Mouse (Mus musculus): ENCODE measurements at regions not wholly inside any gene's neighbourhood (a gene's known extent, or its start where the extent isn't known, plus 50 kb on each side); places are given as distances from the start of the nearest gene placed in this dataset.

DNA sequence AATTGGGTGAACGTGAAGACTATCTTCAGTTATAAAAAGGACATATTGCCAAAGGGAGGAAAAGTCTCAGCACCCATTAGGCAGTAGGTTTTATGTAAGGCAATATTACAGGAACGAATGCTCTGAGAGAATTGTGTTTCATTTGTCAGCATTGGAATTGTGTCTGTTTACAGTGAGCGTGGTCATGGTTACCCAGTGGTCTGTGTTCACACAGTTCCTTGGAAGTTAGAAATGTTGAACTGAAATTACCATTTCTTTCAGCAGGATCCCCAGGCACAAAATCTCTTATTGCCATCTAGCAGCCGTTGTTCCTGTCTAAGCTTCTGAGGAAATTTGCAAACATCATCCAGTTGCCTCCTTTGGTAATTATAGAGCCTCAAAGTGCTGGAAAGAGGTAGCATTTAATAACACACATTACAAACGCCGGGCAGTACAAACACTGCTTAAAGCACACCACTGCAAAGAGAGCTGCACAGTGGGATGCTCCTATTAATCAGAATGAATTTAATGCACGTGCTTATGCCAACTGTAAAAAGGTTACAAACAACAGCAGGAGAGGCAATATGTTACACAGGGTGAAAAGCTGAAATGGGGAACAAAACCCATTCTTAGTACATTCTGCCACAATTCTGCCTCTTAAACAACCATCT, 555.4 kb upstream of the Marcks start:
- DNase-seq: no peak

DNA sequence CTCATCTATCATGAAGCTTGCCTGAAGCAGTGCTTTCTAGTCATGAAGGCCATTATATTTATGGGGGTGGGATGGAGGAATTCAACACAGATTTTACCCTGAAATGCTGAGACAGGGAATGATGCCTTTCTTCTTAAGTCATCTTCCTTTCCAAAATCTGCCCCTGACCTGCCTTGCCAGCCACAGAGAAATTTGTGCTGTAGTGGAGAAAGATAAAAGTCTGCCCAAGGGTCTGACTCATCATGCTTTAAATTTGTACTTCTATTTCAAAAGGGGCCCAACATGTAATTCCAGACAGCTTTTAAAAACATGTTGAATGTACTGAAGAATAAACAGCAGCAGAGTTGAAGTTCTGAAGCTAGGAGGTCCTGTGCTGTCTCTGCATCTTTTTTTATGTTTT, 554.1 kb upstream of the Marcks start:
- DNase-seq: no peak

DNA sequence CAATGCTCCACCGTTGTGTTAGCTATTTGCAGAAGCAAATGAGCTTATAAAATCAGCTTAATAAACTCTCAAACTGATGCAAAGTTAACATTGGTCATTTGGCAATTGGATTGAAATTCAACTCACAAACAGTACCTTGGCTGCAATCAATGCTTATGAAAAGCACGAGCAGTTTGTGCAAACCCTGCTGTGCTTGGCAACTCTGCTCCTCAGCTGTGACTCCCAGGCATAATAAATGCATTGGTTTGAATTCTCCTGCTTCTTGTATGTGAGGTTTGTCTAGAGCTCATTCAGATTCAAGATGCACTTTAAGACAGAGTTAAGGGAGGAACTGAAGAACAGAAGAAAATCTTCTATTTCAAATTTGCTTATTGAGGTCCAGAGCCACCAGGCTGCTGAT, 553.2 kb upstream of the Marcks start:
- no peak for DNase-seq

DNA sequence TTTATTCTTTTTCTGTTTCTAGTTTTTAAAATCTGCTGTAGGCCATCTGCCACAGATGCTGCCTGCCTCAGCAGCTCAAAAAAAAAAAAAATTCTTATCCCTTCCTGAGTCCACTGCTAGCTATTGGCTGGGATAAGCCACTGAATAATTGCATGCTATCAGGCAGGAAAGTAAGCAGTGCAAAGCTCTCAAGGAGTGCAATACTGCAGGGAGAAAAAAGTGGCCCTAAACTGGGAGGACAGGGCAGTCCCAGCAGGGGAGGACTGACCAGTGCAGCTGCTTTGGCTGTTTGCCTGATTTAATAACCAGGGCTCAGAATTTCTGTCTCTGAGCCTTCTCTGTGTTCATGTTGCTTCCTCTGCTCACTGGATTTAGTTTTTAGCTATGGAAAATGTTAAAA, 544.4 kb upstream of the Marcks start:
- peak; percentile 9 for DNase-seq

DNA sequence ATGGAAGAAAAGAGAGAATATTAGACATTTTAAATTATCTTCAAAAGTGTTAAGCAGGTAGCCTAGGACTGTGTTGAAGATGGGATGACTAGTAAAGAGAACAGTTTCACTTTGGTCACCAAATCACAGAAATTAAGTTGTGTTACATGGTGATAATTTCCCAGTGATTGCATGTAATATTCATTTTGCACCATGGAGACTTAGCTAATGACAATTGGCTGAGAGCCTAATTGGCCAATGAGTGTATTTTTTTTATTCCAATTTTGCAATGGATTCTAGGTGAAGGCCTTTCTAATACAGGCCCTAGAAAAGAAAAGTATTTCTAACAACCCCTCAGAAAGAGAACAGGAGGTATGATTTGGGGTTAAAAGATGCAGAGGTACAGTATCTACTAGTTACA, 541.9 kb upstream of the Marcks start:
- DNase-seq: no peak

DNA sequence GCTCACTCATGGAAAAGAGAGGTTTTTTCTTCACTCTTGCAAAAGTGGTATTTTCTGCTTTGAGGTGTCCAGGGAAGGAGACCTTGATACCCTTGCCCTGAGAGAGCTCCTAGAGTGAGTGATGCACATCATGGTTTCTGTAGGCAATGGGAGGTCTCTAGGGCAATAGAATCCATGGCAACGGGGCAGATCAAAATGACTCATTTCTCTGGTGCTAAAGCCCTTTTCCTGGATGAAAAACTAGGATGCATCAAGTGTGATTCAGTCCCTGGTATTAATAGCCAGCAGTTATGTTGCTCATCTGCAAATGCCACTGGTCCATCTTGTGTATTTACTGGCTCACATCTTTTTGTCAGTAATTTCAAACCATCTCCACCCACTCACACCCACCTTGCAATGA, 539.1 kb upstream of the Marcks start:
- DNase-seq: no peak

DNA sequence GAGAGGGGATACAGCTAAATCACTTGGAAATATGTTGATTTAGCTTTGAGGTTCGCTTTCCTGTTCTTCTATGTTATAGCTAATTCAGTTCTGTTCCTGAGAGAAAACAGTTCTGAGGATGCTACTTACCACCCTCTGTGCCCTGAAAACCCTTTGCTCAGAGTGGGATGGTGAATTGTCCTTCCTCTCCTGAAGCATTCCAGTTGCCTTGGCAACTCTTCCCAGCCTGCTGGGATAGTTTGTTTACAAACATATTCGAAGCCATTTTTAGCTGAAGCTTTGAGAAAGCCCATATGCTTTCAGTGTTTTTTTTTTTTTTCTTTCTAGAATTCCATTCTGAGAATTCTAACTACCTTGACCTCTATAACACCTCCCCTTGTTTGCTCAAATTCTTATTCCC, 530.1 kb upstream of the Marcks start:
- no peak for DNase-seq

DNA sequence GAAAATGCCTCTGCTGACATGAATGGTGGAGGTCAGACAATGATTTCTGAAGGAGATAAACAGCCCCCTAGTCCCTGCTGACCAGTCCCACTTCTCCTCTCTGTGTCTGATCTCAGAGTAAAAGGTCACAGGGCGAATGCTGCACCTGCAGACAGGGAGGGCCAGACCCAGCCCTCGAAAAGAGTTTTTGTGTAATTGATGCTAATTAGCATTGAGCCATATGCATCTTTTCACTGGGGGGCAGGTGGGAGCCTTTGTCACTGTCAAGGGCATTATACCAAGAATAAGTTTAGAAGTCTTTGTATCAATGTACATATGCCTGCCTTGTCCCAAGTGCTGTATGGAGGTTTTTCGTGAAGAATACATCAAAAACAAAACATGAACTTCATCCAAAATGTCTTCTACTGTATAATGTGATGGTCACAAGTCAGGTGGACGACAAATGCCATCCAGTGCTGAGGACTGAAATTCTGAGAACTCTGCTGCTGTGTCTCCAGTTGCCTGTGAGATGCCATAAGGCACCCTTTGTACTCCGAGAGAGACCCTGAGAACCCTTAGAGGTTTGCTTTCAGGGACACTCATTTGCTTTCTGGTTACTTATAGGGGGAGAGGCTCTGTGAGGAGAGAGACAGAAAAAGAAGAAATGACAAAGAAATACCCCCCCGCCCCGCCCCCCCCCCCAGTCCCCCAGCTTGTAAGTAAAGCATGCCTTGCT, 528.5 kb upstream of the Marcks start:
- no peak for DNase-seq

DNA sequence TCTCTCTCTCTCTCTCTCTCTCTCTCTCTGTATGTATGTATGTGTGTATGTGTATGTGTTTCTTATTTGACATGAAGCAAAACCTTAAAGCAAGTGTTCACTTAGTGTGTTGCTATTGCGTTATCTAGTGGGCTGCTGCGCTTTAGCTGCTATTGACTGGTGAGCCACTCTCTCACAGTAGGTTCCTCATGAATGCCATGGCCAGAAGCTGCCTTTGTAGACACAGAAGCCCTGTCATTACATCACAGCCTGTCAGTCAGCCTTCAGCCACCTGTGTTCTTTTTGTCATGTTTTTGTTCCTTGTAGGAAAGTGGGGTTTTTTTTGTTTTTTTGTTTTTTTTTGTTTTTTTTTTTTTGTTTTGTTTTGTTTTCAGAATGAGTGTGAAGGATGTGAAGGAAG, 527.8 kb upstream of the Marcks start:
- DNase-seq: no peak

DNA sequence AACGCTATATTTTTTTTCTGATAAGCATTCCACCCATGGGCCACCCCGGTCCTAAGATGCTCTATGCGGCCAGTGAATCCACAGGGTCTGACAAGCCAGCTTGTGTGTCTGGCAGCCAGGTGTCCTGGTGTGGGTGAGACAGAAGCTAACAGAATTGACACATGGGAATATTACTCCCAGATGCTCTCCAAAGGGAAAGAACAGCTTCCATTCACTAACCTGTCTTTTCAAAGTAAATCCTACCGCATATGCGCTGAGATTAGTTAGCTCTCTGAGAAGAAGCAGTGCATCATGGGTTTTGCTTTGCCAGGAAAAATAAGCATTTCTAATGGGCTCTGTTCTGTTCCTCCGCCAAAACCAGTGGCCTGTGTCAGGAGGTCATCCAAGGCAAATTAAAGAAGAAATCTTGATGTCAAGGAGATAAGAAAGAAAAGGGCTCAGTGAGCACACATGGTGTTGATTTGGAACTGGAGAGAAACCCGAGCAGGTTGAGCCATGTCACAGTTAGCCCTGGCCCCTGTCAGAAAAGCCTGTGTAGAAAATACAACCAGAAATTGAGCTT, 498.4 kb upstream of the Marcks start:
- DNase-seq: peak; percentile 19

DNA sequence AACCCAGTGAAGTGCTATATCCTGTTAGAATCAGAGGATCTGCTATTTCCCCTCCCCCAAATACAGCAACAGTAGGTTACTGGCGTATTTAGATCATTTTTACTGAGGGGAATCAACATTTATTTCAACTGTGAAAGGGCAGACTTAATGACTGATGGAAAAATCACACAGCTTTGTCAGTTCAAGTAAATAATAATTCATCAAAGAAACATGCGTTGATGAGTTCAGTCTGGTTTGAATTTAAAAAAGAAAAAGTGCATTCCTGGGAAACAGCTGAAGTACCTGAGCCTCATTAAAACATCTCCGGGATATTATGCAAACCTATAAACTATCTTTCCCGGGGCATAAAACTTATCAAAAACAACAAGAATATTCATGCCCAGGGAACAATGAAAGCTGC, 497.7 kb upstream of the Marcks start:
- no peak for DNase-seq

DNA sequence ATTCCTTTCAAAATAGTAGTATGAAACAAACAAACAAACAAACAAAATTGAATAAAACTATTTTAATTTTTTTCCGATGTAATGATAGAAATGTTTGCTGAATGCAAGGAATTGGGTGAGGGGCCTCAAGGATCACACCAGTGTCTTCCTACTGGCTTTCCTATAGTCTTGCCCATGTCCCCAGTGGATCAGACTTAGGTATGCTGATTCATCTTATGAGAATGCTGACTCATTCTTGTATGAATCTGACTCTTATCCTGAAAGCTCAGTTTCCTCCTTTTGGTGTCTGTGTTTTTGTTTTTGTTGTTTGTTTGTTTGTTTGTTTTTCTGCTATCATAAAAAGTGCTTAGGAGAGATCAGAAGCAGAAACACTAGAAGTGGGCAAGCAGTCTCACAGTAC, 491.7 kb upstream of the Marcks start:
- no peak for DNase-seq

DNA sequence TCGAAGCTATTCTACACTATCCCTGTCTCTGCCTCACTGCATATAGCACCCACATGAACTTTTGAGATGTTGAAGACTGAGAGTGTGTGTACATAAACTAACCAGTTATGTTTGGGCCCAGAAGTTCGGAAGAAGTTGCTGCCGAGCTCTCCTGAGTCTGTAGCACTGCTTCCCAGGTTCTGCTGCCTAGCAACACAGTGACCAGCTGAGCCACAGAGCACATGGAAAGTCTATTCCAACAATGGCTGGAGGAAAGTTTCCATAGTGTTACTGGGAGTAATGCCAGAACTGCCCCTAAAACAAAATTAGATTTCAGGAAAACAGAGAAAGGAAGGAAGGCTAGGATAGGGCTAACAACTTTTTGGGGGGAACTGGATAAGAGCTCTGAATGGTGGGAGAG, 489.2 kb upstream of the Marcks start:
- no peak for DNase-seq

DNA sequence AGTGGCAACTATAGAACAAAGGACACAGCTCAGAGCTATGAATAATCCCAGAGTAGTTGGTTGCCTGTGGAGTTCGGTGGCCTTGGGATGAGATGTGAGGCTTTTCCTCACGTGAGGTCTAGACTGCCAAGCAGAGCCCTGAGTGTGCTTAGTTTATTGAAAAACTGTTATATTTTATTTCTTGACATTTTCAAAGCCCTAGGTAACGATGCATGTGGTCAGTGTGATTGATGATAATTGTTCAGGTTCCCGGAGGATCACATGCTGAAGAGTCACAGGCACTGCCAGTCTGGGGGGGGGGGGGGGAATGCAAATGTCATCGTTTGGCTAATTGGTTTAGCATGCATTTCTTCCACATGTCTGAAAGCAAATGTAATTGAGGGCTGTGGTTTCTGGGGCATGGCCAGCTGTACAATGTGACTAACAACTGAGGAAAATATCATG, 488.1 kb upstream of the Marcks start:
- DNase-seq: no peak

DNA sequence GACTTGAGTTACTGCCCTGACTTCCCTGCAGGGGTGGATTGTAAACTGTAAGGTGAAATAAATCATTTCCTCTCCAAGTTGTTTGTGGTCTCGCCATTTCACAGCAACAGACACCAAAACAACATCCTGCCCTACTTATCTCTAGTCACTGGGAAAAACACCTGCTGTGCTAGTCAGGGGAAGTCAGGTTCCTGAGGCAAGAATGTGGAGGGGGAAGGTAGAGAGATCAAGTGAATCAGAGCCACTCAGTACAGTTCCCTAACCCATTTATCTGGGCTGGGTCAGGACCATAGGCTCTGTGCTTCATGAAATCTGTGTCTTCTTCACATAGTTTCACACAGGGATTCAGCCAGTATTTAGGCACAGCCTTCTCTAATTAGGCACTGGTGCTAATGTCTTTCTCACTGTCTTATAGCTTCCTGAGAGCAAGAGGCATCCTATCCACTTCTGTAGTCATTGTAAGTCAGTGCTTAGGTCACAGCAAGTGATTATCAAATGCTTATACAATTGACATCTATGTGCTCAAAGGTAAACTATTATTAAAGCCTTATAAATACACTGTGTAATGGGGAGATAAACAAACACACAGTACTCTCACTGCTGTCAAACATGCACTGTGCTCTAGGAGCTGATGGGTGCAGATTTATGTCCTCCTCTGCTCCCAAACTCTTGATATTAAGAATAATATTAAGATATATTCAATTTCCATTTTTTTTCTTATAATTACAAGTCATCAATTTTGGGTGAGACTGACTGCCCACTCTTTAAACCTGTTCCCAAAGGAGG, 487.4 kb upstream of the Marcks start:
- no peak for DNase-seq

DNA sequence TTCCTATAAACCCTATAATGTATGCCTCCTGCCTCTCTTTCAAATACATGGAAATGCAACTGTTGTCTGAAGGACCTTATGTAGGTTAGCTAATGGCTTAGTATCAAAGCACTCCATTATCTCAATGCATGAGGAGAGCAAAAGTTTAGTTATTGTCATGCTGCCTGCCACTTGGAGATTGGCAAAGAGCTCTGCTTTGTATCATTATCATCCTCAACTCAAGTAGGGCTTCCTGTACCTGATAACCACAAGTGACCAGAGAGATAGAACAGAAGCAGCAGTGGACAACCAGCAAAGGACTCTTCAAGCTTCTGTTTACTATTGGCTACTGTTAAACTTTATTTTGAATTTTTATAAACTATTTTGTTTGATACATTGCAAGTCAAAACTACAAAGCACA, 484.3 kb upstream of the Marcks start:
- DNase-seq: no peak

DNA sequence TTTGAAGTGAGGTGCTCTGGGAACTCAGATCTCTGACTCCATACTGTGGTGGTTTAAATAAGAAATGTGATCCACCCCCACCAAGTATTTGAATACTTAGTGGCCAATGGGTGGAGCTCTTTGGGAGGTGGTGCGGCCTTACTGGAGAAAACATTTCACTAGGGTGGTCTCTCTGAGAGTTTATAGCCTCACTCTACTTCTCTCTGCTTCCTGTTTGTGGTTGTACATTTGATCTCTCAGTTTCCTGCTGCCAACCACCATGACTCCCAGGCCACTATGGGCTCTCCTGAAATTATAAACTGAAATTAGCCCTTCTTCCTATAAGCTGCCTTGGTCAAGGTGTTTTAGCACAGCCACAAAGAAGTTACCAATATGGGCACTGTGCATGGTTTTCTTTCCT, 479.9 kb upstream of the Marcks start:
- no peak for DNase-seq

DNA sequence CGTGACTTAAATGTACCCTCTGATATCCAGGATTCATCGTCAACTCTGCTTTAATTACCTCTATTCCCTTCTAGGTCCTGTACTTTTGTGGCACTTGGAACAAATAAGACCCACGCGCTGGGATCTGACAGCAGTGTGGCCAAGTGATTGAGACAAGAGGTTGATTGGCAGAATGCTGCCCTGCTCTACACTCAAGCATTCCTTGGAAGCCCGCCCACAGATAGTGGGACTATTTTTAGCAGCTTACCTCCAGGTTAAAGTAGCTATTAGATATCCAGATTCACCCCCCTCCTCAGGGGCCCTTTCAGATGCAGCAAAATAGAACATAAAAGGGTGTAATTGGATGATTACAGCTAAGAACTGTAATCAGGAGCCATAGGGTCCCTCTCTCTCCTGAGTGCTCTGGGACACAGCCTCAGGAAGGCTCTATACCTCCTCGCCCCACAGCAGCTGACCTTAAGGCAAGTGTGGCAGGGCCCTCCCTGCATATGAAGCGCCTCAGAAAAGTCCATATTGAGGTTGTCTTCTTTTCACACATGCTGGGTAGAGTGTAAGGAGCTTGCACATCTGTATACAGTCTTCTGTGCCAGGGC, 479.1 kb upstream of the Marcks start:
- DNase-seq: no peak

DNA sequence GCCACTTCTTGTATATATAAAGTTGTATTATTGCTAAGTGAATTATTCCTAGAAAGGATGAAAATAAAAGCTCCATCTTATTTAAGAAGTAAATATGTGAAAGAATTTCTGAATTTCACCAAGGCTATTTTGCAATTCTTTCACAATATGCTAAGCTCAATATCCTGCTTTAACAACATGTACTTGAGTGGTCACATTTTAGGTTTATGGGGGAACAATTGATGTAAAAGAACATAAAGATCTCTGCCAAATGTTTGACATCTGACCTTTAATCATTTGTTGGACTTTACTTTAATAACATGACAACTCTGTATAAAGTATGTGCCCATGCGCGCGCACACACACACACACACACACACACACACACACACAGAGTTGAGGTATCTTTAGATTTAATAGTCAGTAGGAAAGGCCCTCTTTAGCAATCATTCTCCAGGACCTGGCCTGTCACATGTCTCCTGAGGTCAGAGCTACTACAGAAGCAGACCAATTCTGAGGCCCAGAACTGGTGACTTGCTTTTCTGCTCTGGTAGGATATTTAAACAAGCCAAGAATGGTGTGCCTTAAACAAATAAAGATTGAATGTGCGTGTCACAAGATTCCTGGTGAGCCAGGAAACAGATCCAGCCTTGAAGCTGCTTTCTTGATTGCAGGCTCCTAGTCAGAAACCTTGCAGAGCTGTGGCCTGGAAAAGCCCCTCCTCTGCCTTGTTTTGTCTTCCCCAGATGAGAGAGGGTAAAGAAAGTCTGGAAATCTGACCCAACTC, 477.4 kb upstream of the Marcks start:
- no peak for DNase-seq

DNA sequence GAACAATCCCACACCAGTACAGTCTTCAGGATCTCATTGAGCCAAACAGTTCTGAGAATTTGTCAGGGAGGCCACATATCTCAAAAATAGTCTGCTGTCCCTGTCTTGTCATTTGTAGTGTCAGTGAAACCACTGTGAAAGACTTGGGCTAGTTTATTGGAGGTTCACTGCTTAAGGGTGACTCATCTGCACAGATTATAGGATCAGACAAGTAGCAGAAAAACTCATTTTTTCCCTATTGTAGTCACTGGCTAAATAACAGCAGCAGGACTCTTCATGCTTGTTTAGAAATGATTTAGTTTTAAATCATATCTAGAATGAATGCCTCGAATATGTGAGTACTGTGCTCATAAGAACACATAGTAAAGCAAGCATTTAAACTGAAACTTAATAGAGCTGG, 475.2 kb upstream of the Marcks start:
- DNase-seq: no peak

DNA sequence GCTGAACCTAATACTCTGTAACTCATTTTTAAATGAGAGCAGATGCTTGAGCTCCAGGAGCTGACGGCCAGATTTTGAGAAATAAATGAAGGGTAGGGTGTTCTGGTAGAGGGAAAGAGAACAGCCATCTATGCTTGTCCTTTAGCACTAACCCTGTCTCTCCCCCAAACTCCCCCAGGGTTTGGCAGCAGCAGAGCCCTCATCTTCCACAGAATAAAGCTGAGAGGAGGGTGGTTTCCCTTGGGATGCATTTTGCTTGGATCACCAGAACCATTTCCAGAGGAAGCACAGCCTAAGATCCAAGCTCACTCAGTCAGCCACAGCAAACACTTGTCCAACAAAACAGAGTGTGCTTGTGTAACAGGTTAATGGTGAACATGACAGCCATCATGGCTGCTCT, 464.8 kb upstream of the Marcks start:
- DNase-seq: no peak

DNA sequence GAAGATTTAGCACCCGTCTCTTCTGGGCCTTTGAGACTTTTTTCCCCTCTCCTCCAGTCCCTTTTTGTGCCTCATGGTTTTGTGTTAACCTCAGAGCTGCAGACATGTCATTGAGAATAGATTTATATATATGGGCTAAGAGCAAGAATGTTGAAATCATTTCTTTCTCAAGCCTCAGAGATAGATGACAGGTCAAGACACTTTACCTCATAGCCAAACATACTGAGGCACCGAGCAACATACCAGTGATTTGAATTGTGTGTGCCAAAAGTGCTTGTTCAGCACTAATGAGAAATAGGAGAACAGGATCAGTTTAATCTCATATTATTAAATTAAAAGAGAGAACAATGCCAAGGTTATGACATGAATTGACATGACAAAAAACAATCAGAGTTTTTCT, 464.2 kb upstream of the Marcks start:
- DNase-seq: peak; percentile 10

DNA sequence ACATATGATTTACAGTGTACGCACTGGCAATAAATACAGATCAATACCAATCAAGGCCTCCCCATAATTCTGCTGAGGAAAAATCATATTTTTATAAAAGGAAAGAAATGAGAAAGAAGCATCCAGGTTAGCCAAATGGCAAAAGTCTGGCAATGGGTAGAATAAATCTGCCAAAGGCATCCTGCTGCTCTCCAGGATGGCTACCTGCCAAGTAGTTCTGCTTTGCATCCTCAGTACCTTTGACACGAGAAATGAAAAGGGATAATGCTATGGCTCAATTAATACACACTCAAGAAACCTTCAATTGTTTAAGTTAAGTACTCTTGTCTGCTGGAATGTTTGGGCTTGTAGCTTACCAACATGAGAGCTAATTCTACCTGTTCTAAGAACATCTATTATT, 451.2 kb upstream of the Marcks start:
- no peak for DNase-seq
